Mouse (Mus musculus) left cerebral cortex, adult 8-10 months (tissue): ENCODE data around the gene Pknox1. TPM values are rescaled to one million over a fixed set of nuclear protein-coding genes. Genes with fewer than 3 reads are reported as not detected.
A peak's percentile ranks its signal among the peaks of the same experiment; 100 is the strongest.
"Not testable (repeated sequence)": the region's sequence is repeated elsewhere in the genome, so short reads cannot be mapped to it uniquely, and the experiment has no call there.

Experiments
- DNase-seq, 2 experiments: peaks; one replicate each; pipeline ENCODE4 v3.0.0; 2022; ENCODE audit warnings: low spot score in 2 of 2
- total RNA-seq, 4 experiments: library from RNA; stranded (reverse); gene quantifications; 2 replicates each; pipeline ENCODE4 v1.2.4; 2022

Pknox1 gene
- total RNA-seq, 4 experiments from 2014 or later = 14.0 to 18.8 (median 15.4) TPM

GRCm38 (mm10) chr17:31552601-31553000 is 11.9 kb upstream of the Pknox1 start:
- DNase-seq = not testable (repeated sequence)

- DNase-seq = no peak
These were observed 8.3 kb upstream of the Pknox1 start for GRCm38 (mm10) chr17:31556253-31556652.

GRCm38 (mm10) chr17:31557124-31557880 is 7.2 kb upstream of the Pknox1 start:
- no peak for DNase-seq

GRCm38 (mm10) chr17:31557947-31558542 is 6.5 kb upstream of the Pknox1 start:
- no peak for DNase-seq

- no peak for DNase-seq
These were observed 5.3 kb upstream of the Pknox1 start for GRCm38 (mm10) chr17:31559021-31559789.

GRCm38 (mm10) chr17:31563632-31564014 is 911 bp upstream of the Pknox1 start:
- DNase-seq = peak in 1 of 2 experiments; percentile 27

GRCm38 (mm10) chr17:31564858-31565140 is 265 bp downstream of the Pknox1 start:
- DNase-seq = no peak

GRCm38 (mm10) chr17:31565141-31566056 is 865 bp downstream of the Pknox1 start:
- DNase-seq = peak; percentile 45 to 48

GRCm38 (mm10) chr17:31566276-31566675 is 1.7 kb downstream of the Pknox1 start:
- no peak for DNase-seq

- no peak for DNase-seq
These were observed 5.2 kb downstream of the Pknox1 start for GRCm38 (mm10) chr17:31569756-31570155.

- peak in 1 of 2 experiments; percentile 42 for DNase-seq
These were observed 5.9 kb downstream of the Pknox1 start for GRCm38 (mm10) chr17:31570321-31570925.

GRCm38 (mm10) chr17:31571689-31572088 is 7.2 kb downstream of the Pknox1 start:
- DNase-seq = no peak

- no peak for DNase-seq
These were observed 10.1 kb downstream of the Pknox1 start for GRCm38 (mm10) chr17:31574662-31575061.

- no peak for DNase-seq
These were observed 12.1 kb downstream of the Pknox1 start for GRCm38 (mm10) chr17:31576394-31577175.

- DNase-seq = no peak
These were observed 15.8 kb downstream of the Pknox1 start for GRCm38 (mm10) chr17:31580344-31580743.

GRCm38 (mm10) chr17:31583185-31583584 is 18.7 kb downstream of the Pknox1 start:
- no peak for DNase-seq

GRCm38 (mm10) chr17:31583781-31584180 is 19.2 kb downstream of the Pknox1 start:
- DNase-seq = no peak

GRCm38 (mm10) chr17:31588115-31588514 is 23.6 kb downstream of the Pknox1 start:
- no peak for DNase-seq

- DNase-seq = no peak
These were observed 24.2 kb downstream of the Pknox1 start for GRCm38 (mm10) chr17:31588726-31589125.

- DNase-seq = no peak
These were observed 26.3 kb downstream of the Pknox1 start for GRCm38 (mm10) chr17:31590846-31591245.
